29 mouse cellular contexts compared by ENCODE assay signal in the genomic region with DNA sequence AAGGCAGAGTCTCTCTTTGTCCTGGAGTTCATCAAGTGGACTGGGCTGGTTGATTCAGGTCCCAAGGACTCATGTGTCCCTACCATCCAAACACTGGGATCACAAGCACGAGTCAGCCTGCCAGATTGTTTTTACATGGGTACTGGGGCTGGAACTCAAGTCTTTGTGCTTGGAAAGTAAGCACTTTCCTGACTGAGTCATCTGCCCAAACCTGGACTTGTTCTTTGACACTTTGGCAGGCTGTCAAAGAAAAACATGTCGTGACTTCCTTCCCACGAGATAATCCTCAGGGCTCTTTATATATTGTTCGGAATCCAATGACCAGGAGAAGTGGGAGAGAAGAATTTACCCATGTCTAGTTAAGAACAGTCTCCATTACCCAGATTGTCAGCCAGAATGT. TPM values are rescaled to one million over a fixed set of nuclear protein-coding genes. Genes with fewer than 3 reads are reported as not detected.
A peak's percentile ranks its signal among the peaks of the same experiment; 100 is the strongest.
DNase-seq lines count a peak whose midpoint lies in the region; ATAC-seq and TF ChIP-seq lines count a peak whose summit lies in the region.
"Had no signal": no experiment of that assay in that cellular context is flagged by ENCODE, and none has a peak within 500 bp of the region (broad histone marks: within the 10 kb centered on the region; RNA-seq: fewer than 3 reads in every experiment).

No protein-coding gene starts in this region.

- H3K4me2 ChIP-seq in heart, embryonic 16.5 days (ENCODE audit: low read depth, low read length) = no peak overlapping the region
- no peak overlapping the region for H3K4me2 ChIP-seq in kidney, embryonic 15.5 days
- H3K4me2 ChIP-seq: embryonic facial prominence, embryonic 13.5 days; forebrain, embryonic 12.5 days; forebrain, embryonic 15.5 days; heart, embryonic 11.5 days; hindbrain, embryonic 12.5 days; hindbrain, embryonic 15.5 days had no signal

- TF ChIP-seq CTCF in kidney, adult 2 months (conservative IDR thresholded peaks at IDR 0.05; ENCODE audit: insufficient read depth, insufficient read length, low read depth, low read length) = no peak

- no peaks in the 10 kb centered on the region for H3K27me3 ChIP-seq in heart, embryonic 16.5 days (ENCODE audit: control insufficient read depth, insufficient read depth, low read length)
- no peaks in the 10 kb centered on the region for H3K27me3 ChIP-seq in kidney, adult 2 months (replicated peaks; ENCODE audit: control insufficient read depth, insufficient read depth, low read length)
- no peaks in the 10 kb centered on the region for H3K27me3 ChIP-seq in kidney, embryonic 15.5 days
- H3K27me3 ChIP-seq: embryonic facial prominence, embryonic 13.5 days; forebrain, embryonic 12.5 days; forebrain, embryonic 15.5 days; hindbrain, embryonic 12.5 days; hindbrain, embryonic 15.5 days had no signal

- H3K36me3 ChIP-seq in heart, embryonic 16.5 days (ENCODE audit: control insufficient read depth, insufficient read depth) = no peaks in the 10 kb centered on the region
- H3K36me3 ChIP-seq in kidney, adult 2 months (ENCODE audit: control insufficient read depth, insufficient read depth, low read length) = no peaks in the 10 kb centered on the region; the same call in 1 of the 2 replicates
- H3K36me3 ChIP-seq in kidney, embryonic 15.5 days = no peaks in the 10 kb centered on the region
- H3K36me3 ChIP-seq: embryonic facial prominence, embryonic 10.5 days; embryonic facial prominence, embryonic 13.5 days; forebrain, embryonic 12.5 days; forebrain, embryonic 15.5 days; hindbrain, embryonic 12.5 days; hindbrain, embryonic 15.5 days had no signal

- 0 out of 2 replicates have a peak, but pooled peaks have one; percentile 28 for ATAC-seq in heart, embryonic 16.5 days (replicated peaks; ENCODE audit: extremely low read depth, insufficient read depth, low FRiP score)
- ATAC-seq in kidney, embryonic 15.5 days (replicated peaks; ENCODE audit: low FRiP score) = no peak
- ATAC-seq: activated CD4-positive, CD25-positive, alpha-beta regulatory T cell, adult 4 months; forebrain, embryonic 15.5 days; intestine, embryonic 16.5 days had no signal

- no peaks in the 10 kb centered on the region for H3K9me3 ChIP-seq in heart, embryonic 16.5 days (replicated peaks; ENCODE audit: control insufficient read depth, low read length)
- H3K9me3 ChIP-seq in kidney, embryonic 15.5 days (replicated peaks) = no peaks in the 10 kb centered on the region
- H3K9me3 ChIP-seq: embryonic facial prominence, embryonic 10.5 days; embryonic facial prominence, embryonic 13.5 days; forebrain, embryonic 12.5 days; forebrain, embryonic 15.5 days; hindbrain, embryonic 12.5 days; hindbrain, embryonic 15.5 days had no signal

- H3K4me3 ChIP-seq in heart, embryonic 16.5 days (ENCODE audit: low read length) = no peak overlapping the region
- no peak overlapping the region for H3K4me3 ChIP-seq in kidney, adult 2 months (ENCODE audit: insufficient read depth, low read depth, low read length)
- H3K4me3 ChIP-seq in kidney, embryonic 15.5 days (replicated peaks) = no peak overlapping the region
- H3K4me3 ChIP-seq: embryonic facial prominence, embryonic 10.5 days; embryonic facial prominence, embryonic 13.5 days; erythroblast, embryonic 14.5 days; forebrain, embryonic 12.5 days; forebrain, embryonic 15.5 days; heart, adult 2 months; hindbrain, embryonic 12.5 days; hindbrain, embryonic 15.5 days had no signal

- no peaks in the 10 kb centered on the region for H3K4me1 ChIP-seq in heart, embryonic 16.5 days (ENCODE audit: control insufficient read depth, insufficient read depth, low read length)
- H3K4me1 ChIP-seq in kidney, adult 2 months (ENCODE audit: control insufficient read depth, insufficient read depth, low read length) = peaks cover 5% of the 10 kb centered on the region; the same call in 1 of the 2 replicates
- H3K4me1 ChIP-seq in kidney, embryonic 15.5 days = no peaks in the 10 kb centered on the region
- H3K4me1 ChIP-seq: embryonic facial prominence, embryonic 13.5 days; forebrain, embryonic 12.5 days; forebrain, embryonic 15.5 days; hindbrain, embryonic 12.5 days; hindbrain, embryonic 15.5 days had no signal

- H3K27ac ChIP-seq in heart, embryonic 16.5 days (ENCODE audit: low read length) = no peak overlapping the region
- no peak overlapping the region for H3K27ac ChIP-seq in kidney, adult 2 months (ENCODE audit: insufficient read depth, low read depth, low read length)
- H3K27ac ChIP-seq in kidney, embryonic 15.5 days = no peak overlapping the region
- H3K27ac ChIP-seq: embryonic facial prominence, embryonic 10.5 days; embryonic facial prominence, embryonic 13.5 days; forebrain, embryonic 12.5 days; forebrain, embryonic 15.5 days; heart, adult 2 months; hindbrain, embryonic 12.5 days; hindbrain, embryonic 15.5 days had no signal

- TF ChIP-seq POLR2A in kidney, adult 2 months (IDR thresholded peaks at IDR 0.05; ENCODE audit: low read depth, low read length) = no peak

- H3K9ac ChIP-seq in heart, embryonic 16.5 days (ENCODE audit: low read length) = no peak overlapping the region
- no peak overlapping the region for H3K9ac ChIP-seq in kidney, embryonic 15.5 days
- H3K9ac ChIP-seq: embryonic facial prominence, embryonic 13.5 days; forebrain, embryonic 12.5 days; forebrain, embryonic 15.5 days; hindbrain, embryonic 12.5 days; hindbrain, embryonic 15.5 days had no signal

- WGBS in heart, embryonic 16.5 days = 30% methylated on average over 4 of the region's 4 CpGs
- WGBS in kidney, adult 2 months = 29% methylated on average over 4 of the region's 4 CpGs
- WGBS in kidney, embryonic 15.5 days = 74% methylated on average over 4 of the region's 4 CpGs

- DNase-seq in heart, adult 18-20 months = no peak
- peak; percentile 58 for DNase-seq in kidney, adult 2 months
- DNase-seq in 3T3-L1 (ENCODE audit: low read depth, low spot score) = peak; percentile 60
- DNase-seq in urinary bladder, postnatal 36 days (ENCODE audit: low spot score in 2 of 2) = no peak
- DNase-seq: adrenal gland, adult 8-10 months; adrenal gland, postnatal 25 days; cerebellum, adult 11-12 months; cerebellum, adult 8-10 months; cerebellum, postnatal 10 days; cerebellum, postnatal 36 days; embryo, embryonic 11 days; gastrocnemius, postnatal 25 days; heart, adult 2 months; heart, postnatal 10 days had no signal

RNA-seq across cellular contexts. Expression of gene Mep1a, which starts 5.1 kb away (rescaled TPM):
- 1.2 TPM in 1 of 2 replicates, not detected in the other for polyA plus RNA-seq in heart, embryonic 16.5 days (2015; fragmentation: Nextera tagmentation; extraction: Ambion mirVana)
- not detected for total RNA-seq in heart, adult 18-20 months (2021)
- 451 and 624 TPM in 2 replicates for polyA plus RNA-seq in kidney, adult 2 months (2012; rRNA removed)
- polyA plus RNA-seq in kidney, embryonic 15.5 days (2015; fragmentation: Nextera tagmentation; extraction: Ambion mirVana) = 37.4 TPM in 2 replicates
- total RNA-seq: adrenal gland, adult 8-10 months; adrenal gland, postnatal 25 days; ES-E14; gastrocnemius, adult 8-10 months; gastrocnemius, postnatal 25 days; heart, adult 2 months; heart, postnatal 10 days; hematopoietic stem cell, adult 5-6 weeks had no signal
- polyA plus RNA-seq: activated CD4-positive, CD25-positive, alpha-beta regulatory T cell, adult 4 months; embryonic facial prominence, embryonic 10.5 days; erythroblast, embryonic 14.5 days; forebrain, embryonic 12.5 days; forebrain, embryonic 15.5 days; heart, adult 2 months; heart, embryonic 11.5 days; hindbrain, embryonic 12.5 days had no signal

RNA-seq across cellular contexts. Expression of gene Ankrd66, which starts 45.9 kb away (rescaled TPM):
- polyA plus RNA-seq in heart, embryonic 16.5 days (2015; fragmentation: Nextera tagmentation; extraction: Ambion mirVana) = 0.30 TPM in 1 of 2 replicates, not detected in the other
- under 1 TPM in 1 of 2 experiments, not detected in 1; 0.21 TPM for total RNA-seq in heart, adult 18-20 months (2021)
- polyA plus RNA-seq in kidney, adult 2 months (2012; rRNA removed) = not detected in 2 replicates
- polyA plus RNA-seq in kidney, embryonic 15.5 days (2015; fragmentation: Nextera tagmentation; extraction: Ambion mirVana) = 0.17 and 0.47 TPM in 2 replicates
- total RNA-seq: adrenal gland, postnatal 25 days; ES-E14; gastrocnemius, adult 8-10 months; gastrocnemius, postnatal 25 days; heart, adult 2 months; heart, postnatal 10 days; hematopoietic stem cell, adult 5-6 weeks had no signal
- polyA plus RNA-seq: activated CD4-positive, CD25-positive, alpha-beta regulatory T cell, adult 4 months; embryonic facial prominence, embryonic 13.5 days; erythroblast, embryonic 14.5 days; forebrain, embryonic 12.5 days; heart, embryonic 11.5 days; intestine, embryonic 16.5 days had no signal

Comparison
In these comparisons a context has a peak if more than half of its experiments do, and no peak if none do; other contexts are left out.
1. DNase-seq: peak in kidney, adult 2 months (single experiment) and 3T3-L1 (single experiment); none in heart, adult 18-20 months (0 of 2) and urinary bladder, postnatal 36 days (0 of 2).
2. RNA of gene Mep1a, which starts 5.1 kb away (polyA plus RNA-seq): 451 to 624 TPM in kidney, adult 2 months and 37.4 TPM in kidney, embryonic 15.5 days; 1.2 TPM in heart, embryonic 16.5 days; every median in the first group is over 10 times any median in the second.